Mouse (Mus musculus): ENCODE measurements around the gene Cntn6.

- TF ChIP-seq POLR2A (IDR thresholded peaks at IDR 0.05; ENCODE audit: extremely low read depth, insufficient read depth, low read length) (no peak), CTCF (IDR thresholded peaks at IDR 0.05; ENCODE audit: low read depth, low read length) (no peak)
Observed at GRCm38 (mm10) chr6:104443731-104444130, 48.9 kb upstream of the Cntn6 start.

Measured in liver, adult 2 months (tissue).